Comparison of ENCODE assay signal across 9 mouse cellular contexts in genomic region chr9:41949476-41949875, GRCm38 (mm10).
A peak's percentile ranks its signal among the peaks of the same experiment; 100 is the strongest.
DNase-seq lines count a peak whose midpoint lies in the region; ATAC-seq and TF ChIP-seq lines count a peak whose summit lies in the region.
"Had no signal": no experiment of that assay in that cellular context is flagged by ENCODE, and none has a peak within 500 bp of the region (broad histone marks: within the 10 kb centered on the region; RNA-seq: fewer than 3 reads in every experiment).

No protein-coding gene starts in this region.

- peaks cover 28% of the 10 kb centered on the region for H3K4me1 ChIP-seq in intestine, embryonic 14.5 days (replicated peaks; ENCODE audit: control insufficient read depth, insufficient read depth, low read length)
- no peaks in the 10 kb centered on the region for H3K4me1 ChIP-seq in intestine, postnatal 0 days (replicated peaks; ENCODE audit: control insufficient read depth, insufficient read depth, low read length)
- H3K4me1 ChIP-seq in embryonic fibroblast, embryonic 13.5 days (ENCODE audit: control insufficient read depth, insufficient read depth, low read length) = peaks cover 14% of the 10 kb centered on the region
- peaks cover 45% of the 10 kb centered on the region for H3K4me1 ChIP-seq in hindbrain, embryonic 12.5 days
- H3K4me1 ChIP-seq in midbrain, embryonic 16.5 days (ENCODE audit: control insufficient read depth, insufficient read depth, low read length) = peaks cover 43% of the 10 kb centered on the region

- ATAC-seq in intestine, embryonic 14.5 days (replicated peaks; ENCODE audit: low FRiP score, low TSS enrichment, low read depth) = no peak
- no peak for ATAC-seq in intestine, postnatal 0 days
- no peak for ATAC-seq in hindbrain, embryonic 12.5 days (ENCODE audit: low FRiP score)
- no peak for ATAC-seq in midbrain, embryonic 16.5 days

- no peak for TF ChIP-seq POLR2A in embryonic fibroblast, embryonic 13.5 days (IDR thresholded peaks at IDR 0.05; ENCODE audit: low read depth, low read length)

- whole genome bisulfite sequencing in intestine, embryonic 14.5 days = 67% methylated on average over 5 of the region's 5 CpGs
- 74% methylated on average over 5 of the region's 5 CpGs for WGBS in intestine, postnatal 0 days
- WGBS in hindbrain, embryonic 12.5 days = 69% methylated on average over 5 of the region's 5 CpGs
- 53% methylated on average over 5 of the region's 5 CpGs for WGBS in midbrain, embryonic 16.5 days

- peak overlapping the region; percentile 97 for H3K27ac ChIP-seq in intestine, embryonic 14.5 days (ENCODE audit: low read depth)
- H3K27ac ChIP-seq in intestine, postnatal 0 days (ENCODE audit: low read depth, low read length) = no peak overlapping the region; the same call in 1 of the 2 replicates
- peak overlapping the region; percentile 99 for H3K27ac ChIP-seq in embryonic fibroblast, embryonic 13.5 days (ENCODE audit: insufficient read depth, low read length)
- peak overlapping the region; percentile 90 for H3K27ac ChIP-seq in hindbrain, embryonic 12.5 days
- peak overlapping the region; percentile 97 for H3K27ac ChIP-seq in midbrain, embryonic 16.5 days (ENCODE audit: low read length)

- no peak overlapping the region for H3K9ac ChIP-seq in intestine, embryonic 14.5 days (ENCODE audit: low read length)
- no peak overlapping the region for H3K9ac ChIP-seq in intestine, postnatal 0 days (ENCODE audit: low read depth, low read length)
- peak overlapping the region; percentile 57; the same call in 1 of the 2 replicates for H3K9ac ChIP-seq in hindbrain, embryonic 12.5 days
- peak overlapping the region; percentile 83 for H3K9ac ChIP-seq in midbrain, embryonic 16.5 days (ENCODE audit: low read depth, low read length)

- H3K27me3 ChIP-seq in intestine, embryonic 14.5 days (replicated peaks; ENCODE audit: control insufficient read depth, insufficient read depth, low read length) = no peaks in the 10 kb centered on the region
- no peaks in the 10 kb centered on the region for H3K27me3 ChIP-seq in intestine, postnatal 0 days (replicated peaks; ENCODE audit: control insufficient read depth, insufficient read depth, low read length)
- H3K27me3 ChIP-seq in hindbrain, embryonic 12.5 days = no peaks in the 10 kb centered on the region
- H3K27me3 ChIP-seq in midbrain, embryonic 16.5 days (ENCODE audit: control insufficient read depth, insufficient read depth, low read depth, low read length) = no peaks in the 10 kb centered on the region

- no peak overlapping the region for H3K4me2 ChIP-seq in intestine, embryonic 14.5 days (ENCODE audit: low read length)
- H3K4me2 ChIP-seq in intestine, postnatal 0 days (replicated peaks; ENCODE audit: low read depth) = no peak overlapping the region
- H3K4me2 ChIP-seq in hindbrain, embryonic 12.5 days (replicated peaks) = peak overlapping the region; percentile 65; the same call in 1 of the 2 replicates
- peak overlapping the region; percentile 79 for H3K4me2 ChIP-seq in midbrain, embryonic 16.5 days (ENCODE audit: low read length)

- H3K36me3 ChIP-seq in intestine, embryonic 14.5 days (ENCODE audit: control insufficient read depth, insufficient read depth, low read length) = no peaks in the 10 kb centered on the region
- H3K36me3 ChIP-seq in intestine, postnatal 0 days (ENCODE audit: control insufficient read depth, insufficient read depth) = no peaks in the 10 kb centered on the region
- no peaks in the 10 kb centered on the region for H3K36me3 ChIP-seq in hindbrain, embryonic 12.5 days
- H3K36me3 ChIP-seq in midbrain, embryonic 16.5 days (ENCODE audit: control insufficient read depth, insufficient read depth, low read length) = no peaks in the 10 kb centered on the region

- H3K4me3 ChIP-seq in intestine, embryonic 14.5 days (ENCODE audit: low read depth, low read length) = no peak overlapping the region; the same call in 1 of the 2 replicates
- no peak overlapping the region for H3K4me3 ChIP-seq in intestine, postnatal 0 days (ENCODE audit: low read depth, low read length)
- no peak overlapping the region for H3K4me3 ChIP-seq in embryonic fibroblast, embryonic 13.5 days (ENCODE audit: insufficient read depth, low read length)
- H3K4me3 ChIP-seq in hindbrain, embryonic 12.5 days = no peak overlapping the region
- no peak overlapping the region for H3K4me3 ChIP-seq in midbrain, embryonic 16.5 days (ENCODE audit: low read depth, low read length)

- no peak for TF ChIP-seq CTCF in intestine, postnatal 0 days (IDR thresholded peaks at IDR 0.05; ENCODE audit: low read depth)
- no peak for TF ChIP-seq CTCF in embryonic fibroblast, embryonic 13.5 days (IDR thresholded peaks at IDR 0.05; ENCODE audit: borderline replicate concordance, insufficient read depth, low read length)

- DNase-seq in intestine, embryonic 14.5 days (ENCODE audit: low spot score) = no peak
- DNase-seq in right cerebral cortex, adult 2 months (ENCODE audit: low spot score in 2 of 2) = no peak
- DNase-seq in retina, postnatal 1 day = no peak
- no peak for DNase-seq in cerebellum, adult 9-11 months
- DNase-seq: adrenal gland, postnatal 25 days had no signal

- H3K9me3 ChIP-seq in intestine, embryonic 14.5 days (ENCODE audit: control insufficient read depth, low read length) = no peaks in the 10 kb centered on the region
- no peaks in the 10 kb centered on the region for H3K9me3 ChIP-seq in intestine, postnatal 0 days (ENCODE audit: control insufficient read depth)
- no peaks in the 10 kb centered on the region for H3K9me3 ChIP-seq in hindbrain, embryonic 12.5 days (replicated peaks)
- no peaks in the 10 kb centered on the region for H3K9me3 ChIP-seq in midbrain, embryonic 16.5 days (replicated peaks; ENCODE audit: control insufficient read depth, low read length, poor library complexity, severe bottlenecking)

Comparison
In these comparisons a context has a peak if more than half of its experiments do, and no peak if none do; other contexts are left out.
1. H3K4me2 ChIP-seq: peak in hindbrain, embryonic 12.5 days (single experiment) and midbrain, embryonic 16.5 days (single experiment); none in intestine, embryonic 14.5 days (single experiment) and intestine, postnatal 0 days (single experiment).
2. H3K9ac ChIP-seq: peak in hindbrain, embryonic 12.5 days (single experiment) and midbrain, embryonic 16.5 days (single experiment); none in intestine, embryonic 14.5 days (single experiment) and intestine, postnatal 0 days (single experiment).